Mouse (Mus musculus) liver, embryonic 15.5 days (tissue): ENCODE measurements around the gene Rnf217. TPM values are rescaled to one million over a fixed set of nuclear protein-coding genes. Genes with fewer than 3 reads are reported as not detected.
A peak's percentile ranks its signal among the peaks of the same experiment; 100 is the strongest.

Experiments used
- ATAC-seq: fragments of 200-750 bp; cut with Nextera tagmentation; 2 replicates; pipeline ENCODE4 v1.8.0; 2017; ENCODE audit warnings: moderate number of reproducible peaks, mild to moderate bottlenecking, moderate library complexity; ENCODE audit not compliant: insufficient read depth
- H3K27ac ChIP-seq: fragments of 300-500 bp; sonication (generic); replicated peaks from 2 replicates; pipeline ENCODE4 v1.5.1; 2015; ENCODE audit warnings: mild to moderate bottlenecking, inconsistent platforms
- H3K27me3 ChIP-seq: fragments of 300-500 bp; sonication (generic); 2 replicates; pipeline ENCODE4 v1.6.1; 2015; ENCODE audit warnings: mild to moderate bottlenecking, inconsistent platforms
- H3K36me3 ChIP-seq: fragments of 300-500 bp; sonication (generic); replicated peaks from 2 replicates; pipeline ENCODE4 v1.6.1; 2015; ENCODE audit warnings: moderate library complexity, mild to moderate bottlenecking, inconsistent platforms
- H3K4me1 ChIP-seq: fragments of 300-500 bp; sonication (generic); replicated peaks from 2 replicates; pipeline ENCODE4 v1.6.1; 2015; ENCODE audit warnings: inconsistent platforms
- H3K4me2 ChIP-seq: fragments of 300-500 bp; sonication (generic); 2 replicates; pipeline ENCODE4 v1.6.1; 2015; ENCODE audit warnings: moderate library complexity, mild to moderate bottlenecking, inconsistent platforms
- H3K4me3 ChIP-seq: fragments of 300-500 bp; sonication (generic); replicated peaks from 2 replicates; pipeline ENCODE4 v1.5.1; 2015; ENCODE audit warnings: mild to moderate bottlenecking, inconsistent platforms
- H3K9ac ChIP-seq: fragments of 300-500 bp; sonication (generic); 2 replicates; pipeline ENCODE4 v1.6.1; 2015; ENCODE audit warnings: moderate library complexity, mild to moderate bottlenecking, inconsistent platforms
- H3K9me3 ChIP-seq: fragments of 300-500 bp; sonication (generic); replicated peaks from 2 replicates; pipeline ENCODE4 v1.6.1; 2016; ENCODE audit warnings: inconsistent platforms
- WGBS: fragments of 180-500 bp; shearing (Covaris S2); methylation state at CpG from one replicate; pipeline ENCODE4 v1.1.7; 2015; ENCODE audit warnings: mixed read lengths; ENCODE audit not compliant: insufficient replicate concordance; 5-methylcytosine and 5-hydroxymethylcytosine counted together
- polyA plus RNA-seq: library from polyadenylated mRNA; unstranded; fragments of >200 nt; fragmentation: Nextera tagmentation; extraction: Ambion mirVana; gene quantifications from 2 replicates; pipeline ENCODE4 v1.2.1, GENCODE M21; 2015

The Rnf217 gene
- polyA plus RNA-seq, 1 experiment from 2014 or later: 0.14 TPM

- no peak for ATAC-seq
- WGBS: 54% methylated on average over 2 of the region's 2 CpGs
- Histone ChIP-seq H3K4me2 (no peak overlapping the region), H3K36me3 (no peaks in the 10 kb centered on the region), H3K27me3 (no peaks in the 10 kb centered on the region), H3K9me3 (no peaks in the 10 kb centered on the region), H3K4me1 (no peaks in the 10 kb centered on the region), H3K9ac (no peak overlapping the region), H3K27ac (no peak overlapping the region), H3K4me3 (no peak overlapping the region)
Observed at GRCm38 (mm10) chr10:31496931-31497330, 112.1 kb downstream of the Rnf217 start.

GRCm38 (mm10) chr10:31495826-31496225 is 113.2 kb downstream of the Rnf217 start:
- Histone ChIP-seq H3K4me2 (no peak overlapping the region), H3K36me3 (no peaks in the 10 kb centered on the region), H3K4me1 (no peaks in the 10 kb centered on the region), H3K27me3 (no peaks in the 10 kb centered on the region), H3K4me3 (no peak overlapping the region), H3K9ac (no peak overlapping the region), H3K27ac (no peak overlapping the region), H3K9me3 (no peaks in the 10 kb centered on the region)
- no peak for ATAC-seq
- 69% methylated on average over 3 of the region's 3 CpGs for WGBS

GRCm38 (mm10) chr10:31494296-31494695 is 114.7 kb downstream of the Rnf217 start:
- no peaks in the 10 kb centered on the region for H3K27me3 ChIP-seq
- H3K9ac ChIP-seq: no peak overlapping the region
- no peaks in the 10 kb centered on the region for H3K4me1 ChIP-seq
- no peak overlapping the region for H3K27ac ChIP-seq
- H3K36me3 ChIP-seq: no peaks in the 10 kb centered on the region
- H3K9me3 ChIP-seq: no peaks in the 10 kb centered on the region
- no peak overlapping the region for H3K4me3 ChIP-seq
- H3K4me2 ChIP-seq: no peak overlapping the region
- no peak for ATAC-seq
- WGBS: 58% methylated on average over 1 of the region's 1 CpGs

GRCm38 (mm10) chr10:31467043-31467898 is 141.7 kb downstream of the Rnf217 start:
- H3K4me1 ChIP-seq: no peaks in the 10 kb centered on the region
- WGBS: 52% methylated on average over 10 of the region's 10 CpGs
- H3K9me3 ChIP-seq: no peaks in the 10 kb centered on the region
- H3K4me3 ChIP-seq: no peak overlapping the region
- H3K9ac ChIP-seq: no peak overlapping the region
- H3K36me3 ChIP-seq: no peaks in the 10 kb centered on the region
- no peak overlapping the region for H3K27ac ChIP-seq
- ATAC-seq: no peak
- H3K4me2 ChIP-seq: no peak overlapping the region
- H3K27me3 ChIP-seq: no peaks in the 10 kb centered on the region

- Histone ChIP-seq H3K9me3 (no peaks in the 10 kb centered on the region), H3K27me3 (no peaks in the 10 kb centered on the region), H3K4me1 (no peaks in the 10 kb centered on the region), H3K27ac (no peak overlapping the region), H3K4me3 (no peak overlapping the region), H3K9ac (no peak overlapping the region), H3K4me2 (no peak overlapping the region), H3K36me3 (no peaks in the 10 kb centered on the region)
- no peak for ATAC-seq
- WGBS: 76% methylated on average over 6 of the region's 6 CpGs
Observed at GRCm38 (mm10) chr10:31465840-31466541, 143.0 kb downstream of the Rnf217 start.

- H3K4me3 ChIP-seq: no peak overlapping the region
- no peak overlapping the region for H3K9ac ChIP-seq
- no peak for ATAC-seq
- H3K4me1 ChIP-seq: no peaks in the 10 kb centered on the region
- H3K36me3 ChIP-seq: no peaks in the 10 kb centered on the region
- no peak overlapping the region for H3K27ac ChIP-seq
- H3K4me2 ChIP-seq: no peak overlapping the region
- H3K9me3 ChIP-seq: no peaks in the 10 kb centered on the region
- WGBS: 33% methylated on average over 4 of the region's 4 CpGs
- no peaks in the 10 kb centered on the region for H3K27me3 ChIP-seq
Observed at GRCm38 (mm10) chr10:31465424-31465823, 143.6 kb downstream of the Rnf217 start.

GRCm38 (mm10) chr10:31463044-31463443 is 145.9 kb downstream of the Rnf217 start:
- Histone ChIP-seq H3K27me3 (no peaks in the 10 kb centered on the region), H3K4me1 (no peaks in the 10 kb centered on the region), H3K4me3 (no peak overlapping the region), H3K9me3 (no peaks in the 10 kb centered on the region), H3K9ac (no peak overlapping the region), H3K4me2 (no peak overlapping the region), H3K27ac (no peak overlapping the region), H3K36me3 (no peaks in the 10 kb centered on the region)
- WGBS: 66% methylated on average over 2 of the region's 2 CpGs
- ATAC-seq: no peak

- H3K36me3 ChIP-seq: no peaks in the 10 kb centered on the region
Observed at GRCm38 (mm10) chr10:31456806-31457205, 152.2 kb downstream of the Rnf217 start.

GRCm38 (mm10) chr10:31447083-31447482 is 161.9 kb downstream of the Rnf217 start:
- no peak overlapping the region for H3K9ac ChIP-seq
- H3K4me1 ChIP-seq: 0 out of 2 replicates have a peak, but pooled peaks cover 6% of the 10 kb centered on the region
- no peaks in the 10 kb centered on the region for H3K36me3 ChIP-seq
- H3K4me2 ChIP-seq: no peak overlapping the region
- H3K27ac ChIP-seq: no peak overlapping the region
- ATAC-seq: no peak
- no peak overlapping the region for H3K4me3 ChIP-seq
- no peaks in the 10 kb centered on the region for H3K9me3 ChIP-seq
- peaks cover 12% of the 10 kb centered on the region; the same call in 1 of the 2 replicates for H3K27me3 ChIP-seq
- 26% methylated on average over 1 of the region's 1 CpGs for WGBS

More at GRCm38 (mm10) chr10:31456806-31457205, 152.2 kb downstream of the Rnf217 start:
- no peaks in the 10 kb centered on the region for H3K27me3 ChIP-seq
- H3K9me3 ChIP-seq: no peaks in the 10 kb centered on the region
- WGBS: 29% methylated on average over 1 of the region's 1 CpGs
- no peaks in the 10 kb centered on the region for H3K4me1 ChIP-seq
- ATAC-seq: no peak
- H3K27ac ChIP-seq: no peak overlapping the region
- no peak overlapping the region for H3K4me3 ChIP-seq
- H3K9ac ChIP-seq: no peak overlapping the region
- no peak overlapping the region for H3K4me2 ChIP-seq

- Histone ChIP-seq H3K4me1 (0 out of 2 replicates have a peak, but pooled peaks cover 6% of the 10 kb centered on the region), H3K27me3 (peaks cover 12% of the 10 kb centered on the region; the same call in 1 of the 2 replicates), H3K27ac (no peak within 1 kb of the TSS), H3K9ac (no peak within 1 kb of the TSS), H3K36me3 (no peaks in the 10 kb centered on the region), H3K9me3 (no peaks in the 10 kb centered on the region), H3K4me2 (peak within 1 kb of the TSS; percentile 68), H3K4me3 (peak within 1 kb of the TSS; percentile 54)
- ATAC-seq: peak; percentile 84
- WGBS: 1% methylated on average over 59 of the region's 59 CpGs
Observed at GRCm38 (mm10) chr10:31445291-31446124, 163.5 kb downstream of the Rnf217 start, which contains the start of gene Tpd52l1. TSS of gene Tpd52l1 (minus strand) at chr10:31445958.
